Mouse (Mus musculus) forebrain, embryonic 13.5 days (tissue): ENCODE results near the gene Cryba4. TPM values are rescaled to one million over a fixed set of nuclear protein-coding genes. Genes with fewer than 3 reads are reported as not detected.

Source experiments
- ATAC-seq: fragments of 200-750 bp; cut with Nextera tagmentation; 2 replicates; pipeline ENCODE4 v1.8.0; 2017
- H3K27ac ChIP-seq: fragments of 300-500 bp; sonication (generic); 2 replicates; pipeline ENCODE4 v1.5.1; 2015; ENCODE audit warnings: inconsistent platforms, mild to moderate bottlenecking, moderate library complexity
- H3K27me3 ChIP-seq: fragments of 300-500 bp; sonication (generic); 2 replicates; pipeline ENCODE4 v1.6.1; 2015; ENCODE audit warnings: mild to moderate bottlenecking, inconsistent platforms
- H3K36me3 ChIP-seq: fragments of 300-500 bp; sonication (generic); 2 replicates; pipeline ENCODE4 v1.6.1; 2015; ENCODE audit warnings: mild to moderate bottlenecking, inconsistent platforms; ENCODE audit not compliant: poor library complexity, severe bottlenecking
- H3K4me1 ChIP-seq: fragments of 300-500 bp; sonication (generic); 2 replicates; pipeline ENCODE4 v1.6.1; 2015; ENCODE audit warnings: inconsistent platforms
- H3K4me2 ChIP-seq: fragments of 300-500 bp; sonication (generic); 2 replicates; pipeline ENCODE4 v1.6.1; 2015; ENCODE audit warnings: inconsistent platforms, mild to moderate bottlenecking, moderate library complexity
- H3K4me3 ChIP-seq: fragments of 300-500 bp; sonication (generic); 2 replicates; pipeline ENCODE4 v1.5.1; 2015; ENCODE audit warnings: mild to moderate bottlenecking, inconsistent platforms
- H3K9ac ChIP-seq: fragments of 300-500 bp; sonication (generic); 2 replicates; pipeline ENCODE4 v1.6.1; 2015; ENCODE audit warnings: mild to moderate bottlenecking, inconsistent platforms
- H3K9me3 ChIP-seq: fragments of 300-500 bp; sonication (generic); replicated peaks from 2 replicates; pipeline ENCODE4 v1.6.1; 2016; ENCODE audit warnings: inconsistent platforms
- WGBS: fragments of 180-500 bp; shearing (Covaris S2); methylation state at CpG from one replicate; pipeline ENCODE4 v1.1.7; 2015; 5-methylcytosine and 5-hydroxymethylcytosine counted together
- polyA plus RNA-seq: library from polyadenylated mRNA; unstranded; fragments of >200 nt; fragmentation: Nextera tagmentation; extraction: Ambion mirVana; gene quantifications from 2 replicates; pipeline ENCODE4 v1.2.1, GENCODE M21; 2015

The Cryba4 gene
- polyA plus RNA-seq, 1 experiment from 2014 or later = 1.6 TPM

- WGBS = 54% methylated on average over 4 of the region's 4 CpGs
- no peak overlapping the region for H3K27ac ChIP-seq
- peaks cover 35% of the 10 kb centered on the region for H3K4me1 ChIP-seq
- H3K36me3 ChIP-seq = no peaks in the 10 kb centered on the region
- no peaks in the 10 kb centered on the region for H3K9me3 ChIP-seq
- no peaks in the 10 kb centered on the region for H3K27me3 ChIP-seq
- no peak overlapping the region for H3K9ac ChIP-seq
- no peak overlapping the region for H3K4me3 ChIP-seq
- no peak for ATAC-seq
- peak overlapping the region; percentile 85 for H3K4me2 ChIP-seq
Measured at GRCm38 (mm10) chr5:112275021-112275804, 22.9 kb upstream of the Cryba4 start.

- WGBS = 46% methylated on average over 2 of the region's 2 CpGs
- H3K4me2 ChIP-seq = no peak overlapping the region
- no peak overlapping the region for H3K9ac ChIP-seq
- no peak for ATAC-seq
- H3K27me3 ChIP-seq = 0 out of 2 replicates have a peak, but pooled peaks cover 3% of the 10 kb centered on the region
- no peak overlapping the region for H3K4me3 ChIP-seq
- H3K9me3 ChIP-seq = no peaks in the 10 kb centered on the region
- no peaks in the 10 kb centered on the region for H3K36me3 ChIP-seq
- peaks cover 27% of the 10 kb centered on the region for H3K4me1 ChIP-seq
- no peak overlapping the region for H3K27ac ChIP-seq
Measured at GRCm38 (mm10) chr5:112273746-112274463, 21.6 kb upstream of the Cryba4 start.

GRCm38 (mm10) chr5:112272934-112273333 is 20.6 kb upstream of the Cryba4 start:
- ATAC-seq = no peak
- Histone ChIP-seq H3K27ac (no peak overlapping the region), H3K4me3 (no peak overlapping the region), H3K9ac (no peak overlapping the region), H3K9me3 (no peaks in the 10 kb centered on the region), H3K4me2 (no peak overlapping the region), H3K36me3 (no peaks in the 10 kb centered on the region), H3K4me1 (peaks cover 25% of the 10 kb centered on the region), H3K27me3 (0 out of 2 replicates have a peak, but pooled peaks cover 4% of the 10 kb centered on the region)
- 67% methylated on average over 2 of the region's 2 CpGs for WGBS

GRCm38 (mm10) chr5:112270764-112271541 is 18.6 kb upstream of the Cryba4 start:
- no peak for ATAC-seq
- Histone ChIP-seq H3K27ac (peak overlapping the region; percentile 48), H3K4me2 (peak overlapping the region; percentile 22), H3K36me3 (no peaks in the 10 kb centered on the region), H3K27me3 (0 out of 2 replicates have a peak, but pooled peaks cover 4% of the 10 kb centered on the region), H3K4me1 (peaks cover 15% of the 10 kb centered on the region), H3K4me3 (no peak overlapping the region), H3K9me3 (no peaks in the 10 kb centered on the region), H3K9ac (no peak overlapping the region)
- 40% methylated on average over 24 of the region's 24 CpGs for WGBS

GRCm38 (mm10) chr5:112266011-112266777 is 13.9 kb upstream of the Cryba4 start:
- no peaks in the 10 kb centered on the region for H3K9me3 ChIP-seq
- H3K4me3 ChIP-seq = no peak overlapping the region
- H3K4me1 ChIP-seq = peaks cover 17% of the 10 kb centered on the region
- WGBS = 57% methylated on average over 9 of the region's 9 CpGs
- 0 out of 2 replicates have a peak, but pooled peaks cover 4% of the 10 kb centered on the region for H3K27me3 ChIP-seq
- H3K36me3 ChIP-seq = no peaks in the 10 kb centered on the region
- no peak overlapping the region for H3K9ac ChIP-seq
- no peak for ATAC-seq
- H3K4me2 ChIP-seq = no peak overlapping the region
- no peak overlapping the region for H3K27ac ChIP-seq

- H3K4me2 ChIP-seq = no peak overlapping the region
- no peak overlapping the region for H3K4me3 ChIP-seq
- no peak for ATAC-seq
- H3K27me3 ChIP-seq = peaks cover 4% of the 10 kb centered on the region; the same call in 1 of the 2 replicates
- H3K9me3 ChIP-seq = no peaks in the 10 kb centered on the region
- no peaks in the 10 kb centered on the region for H3K36me3 ChIP-seq
- H3K9ac ChIP-seq = no peak overlapping the region
- peaks cover 10% of the 10 kb centered on the region for H3K4me1 ChIP-seq
- 8% methylated on average over 10 of the region's 10 CpGs for WGBS
- no peak overlapping the region for H3K27ac ChIP-seq
Measured at GRCm38 (mm10) chr5:112265515-112265914, 13.2 kb upstream of the Cryba4 start.

- no peaks in the 10 kb centered on the region for H3K36me3 ChIP-seq
- H3K4me2 ChIP-seq = no peak overlapping the region
- H3K4me3 ChIP-seq = no peak overlapping the region
- H3K27me3 ChIP-seq = peaks cover 4% of the 10 kb centered on the region; the same call in 1 of the 2 replicates
- H3K4me1 ChIP-seq = peaks cover 7% of the 10 kb centered on the region; the same call in 1 of the 2 replicates
- H3K27ac ChIP-seq = no peak overlapping the region
- no peak for ATAC-seq
- H3K9me3 ChIP-seq = no peaks in the 10 kb centered on the region
- 89% methylated on average over 5 of the region's 5 CpGs for WGBS
- no peak overlapping the region for H3K9ac ChIP-seq
Measured at GRCm38 (mm10) chr5:112265110-112265509, 12.8 kb upstream of the Cryba4 start.

- ATAC-seq = no peak
- Histone ChIP-seq H3K4me1 (peaks cover 7% of the 10 kb centered on the region; the same call in 1 of the 2 replicates), H3K9me3 (no peaks in the 10 kb centered on the region), H3K4me3 (no peak overlapping the region), H3K36me3 (no peaks in the 10 kb centered on the region), H3K9ac (no peak overlapping the region), H3K4me2 (no peak overlapping the region), H3K27ac (no peak overlapping the region), H3K27me3 (peaks cover 4% of the 10 kb centered on the region; the same call in 1 of the 2 replicates)
- WGBS = 90% methylated on average over 7 of the region's 7 CpGs
Measured at GRCm38 (mm10) chr5:112264099-112264498, 11.8 kb upstream of the Cryba4 start.

GRCm38 (mm10) chr5:112260818-112261217 is 8.5 kb upstream of the Cryba4 start:
- Histone ChIP-seq H3K4me3 (no peak overlapping the region), H3K4me2 (no peak overlapping the region), H3K9ac (no peak overlapping the region), H3K9me3 (no peaks in the 10 kb centered on the region), H3K27ac (no peak overlapping the region), H3K27me3 (no peaks in the 10 kb centered on the region; the same call in 1 of the 2 replicates), H3K36me3 (no peaks in the 10 kb centered on the region), H3K4me1 (peaks cover 12% of the 10 kb centered on the region; the same call in 1 of the 2 replicates)
- 82% methylated on average over 3 of the region's 3 CpGs for WGBS
- no peak for ATAC-seq

- 92% methylated on average over 16 of the region's 16 CpGs for WGBS
- H3K4me2 ChIP-seq = no peak overlapping the region
- no peaks in the 10 kb centered on the region for H3K36me3 ChIP-seq
- H3K27me3 ChIP-seq = no peaks in the 10 kb centered on the region; the same call in 1 of the 2 replicates
- H3K4me1 ChIP-seq = 0 out of 2 replicates have a peak, but pooled peaks cover 16% of the 10 kb centered on the region
- H3K9me3 ChIP-seq = no peaks in the 10 kb centered on the region
- no peak for ATAC-seq
- H3K4me3 ChIP-seq = no peak overlapping the region
- no peak overlapping the region for H3K27ac ChIP-seq
- H3K9ac ChIP-seq = no peak overlapping the region
Measured at GRCm38 (mm10) chr5:112259862-112260650, 7.7 kb upstream of the Cryba4 start.
